8 mouse cellular contexts compared by ENCODE assay signal in the genomic region with DNA sequence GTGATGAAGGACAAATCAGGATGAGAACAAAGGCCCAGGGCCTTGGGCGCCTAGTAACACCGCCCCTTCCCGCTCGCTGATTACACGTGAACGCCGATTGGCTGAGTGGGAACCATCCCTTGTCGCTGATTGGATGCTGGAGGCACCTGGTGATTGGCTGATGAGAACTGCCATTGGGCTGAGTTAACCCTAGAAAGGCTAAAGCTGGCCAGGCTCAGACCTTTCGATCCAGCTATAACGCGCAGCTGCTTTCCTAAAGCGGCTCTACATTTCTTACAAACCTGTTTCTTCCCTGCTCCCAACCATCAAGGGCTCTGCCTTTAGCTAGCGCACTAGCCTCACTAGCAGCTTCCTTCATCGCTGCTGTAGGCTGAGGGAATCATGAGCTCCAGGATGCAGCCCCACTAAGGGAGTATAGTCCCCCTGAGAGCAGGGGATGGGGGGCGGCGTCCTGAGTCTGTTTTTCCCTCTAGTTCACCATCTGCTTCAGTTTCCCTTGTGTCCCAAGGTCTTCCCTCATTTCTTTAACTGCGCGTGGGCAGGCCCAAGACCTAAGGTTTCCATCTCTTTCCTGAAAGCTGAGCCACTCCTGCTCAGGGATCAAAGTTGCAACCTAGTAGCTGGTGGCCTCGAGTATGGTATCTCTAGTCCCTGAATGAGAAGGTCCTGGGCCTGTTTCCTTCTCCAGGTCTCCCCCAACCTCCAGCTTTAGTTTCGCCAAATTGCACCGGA. TPM values are rescaled to one million over a fixed set of nuclear protein-coding genes. Genes with fewer than 3 reads are reported as not detected.
DNase-seq lines count a peak whose midpoint lies in the region; ATAC-seq and TF ChIP-seq lines count a peak whose summit lies in the region.

No protein-coding gene starts in this region.

- H3K4me1 ChIP-seq in bone marrow macrophage, adult 2 months (ENCODE audit: control insufficient read depth, insufficient read depth, low read length), result peaks cover 7% of the 10 kb centered on the region
- H3K4me1 ChIP-seq in embryonic fibroblast, embryonic 13.5 days (ENCODE audit: control insufficient read depth, insufficient read depth, low read length), result no peaks in the 10 kb centered on the region
- H3K4me1 ChIP-seq in kidney, embryonic 14.5 days (ENCODE audit: control insufficient read depth, insufficient read depth, low read length), result peaks cover 13% of the 10 kb centered on the region
- peaks cover 26% of the 10 kb centered on the region for H3K4me1 ChIP-seq in limb, embryonic 15.5 days

- 0 out of 2 replicates have a peak, but pooled peaks have one; percentile 14 for TF ChIP-seq CTCF in bone marrow macrophage, adult 2 months (IDR thresholded peaks at IDR 0.05; ENCODE audit: low read depth, low read length)
- no peak for TF ChIP-seq CTCF in embryonic fibroblast, embryonic 13.5 days (IDR thresholded peaks at IDR 0.05; ENCODE audit: borderline replicate concordance, insufficient read depth, low read length)

- under 1% methylated on average over 21 of the region's 21 CpGs for WGBS in kidney, embryonic 14.5 days
- under 1% methylated on average over 21 of the region's 21 CpGs for WGBS in limb, embryonic 15.5 days

- H3K36me3 ChIP-seq in kidney, embryonic 14.5 days (ENCODE audit: control insufficient read depth, insufficient read depth, low read length), result peaks cover 25% of the 10 kb centered on the region; the same call in 1 of the 2 replicates
- peaks cover 19% of the 10 kb centered on the region for H3K36me3 ChIP-seq in limb, embryonic 15.5 days

- H3K27ac ChIP-seq in bone marrow macrophage, adult 2 months (ENCODE audit: insufficient read depth, low read depth, low read length), result peak overlapping the region; percentile 63
- peak overlapping the region; percentile 78 for H3K27ac ChIP-seq in embryonic fibroblast, embryonic 13.5 days (ENCODE audit: insufficient read depth, low read length)
- peak overlapping the region; percentile 93 for H3K27ac ChIP-seq in kidney, embryonic 14.5 days (ENCODE audit: low read depth, low read length)
- H3K27ac ChIP-seq in limb, embryonic 15.5 days, result peak overlapping the region; percentile 92

- ATAC-seq in kidney, embryonic 14.5 days (ENCODE audit: low FRiP score, low TSS enrichment), result peak; percentile 93
- ATAC-seq in limb, embryonic 15.5 days (ENCODE audit: insufficient number of reproducible peaks, low FRiP score, low TSS enrichment, low read depth), result peak; percentile 90

- DNase-seq in A20 (ENCODE audit: low read depth, low spot score), result peak; percentile 97
- DNase-seq in heart, adult 9 months (ENCODE audit: low spot score in 2 of 2), result peak; percentile 94 to 97
- DNase-seq in monocyte, adult 2 months (ENCODE audit: low read depth in 1 of 2, low spot score in 2 of 2), result peak; percentile 70 to 79
- peak; percentile 92 for DNase-seq in spleen, postnatal 36 days (ENCODE audit: low spot score in 2 of 2)

- no peaks in the 10 kb centered on the region for H3K27me3 ChIP-seq in kidney, embryonic 14.5 days (ENCODE audit: control insufficient read depth, insufficient read depth, low read length)
- no peaks in the 10 kb centered on the region for H3K27me3 ChIP-seq in limb, embryonic 15.5 days

- peak overlapping the region; percentile 80 for H3K9ac ChIP-seq in kidney, embryonic 14.5 days (ENCODE audit: low read depth, low read length)
- peak overlapping the region; percentile 51; the same call in 1 of the 2 replicates for H3K9ac ChIP-seq in limb, embryonic 15.5 days

- H3K4me3 ChIP-seq in bone marrow macrophage, adult 2 months (ENCODE audit: insufficient read depth, low read length), result peak overlapping the region; percentile 76
- peak overlapping the region; percentile 51 for H3K4me3 ChIP-seq in embryonic fibroblast, embryonic 13.5 days (ENCODE audit: insufficient read depth, low read length)
- H3K4me3 ChIP-seq in kidney, embryonic 14.5 days (ENCODE audit: low read length), result peak overlapping the region; percentile 75
- H3K4me3 ChIP-seq in limb, embryonic 15.5 days, result peak overlapping the region; percentile 91

- TF ChIP-seq POLR2A in bone marrow macrophage, adult 2 months (IDR thresholded peaks at IDR 0.05; ENCODE audit: borderline replicate concordance, low read depth, low read length), result no peak
- peak; percentile 72; the same call in 1 of the 2 replicates for TF ChIP-seq POLR2A in embryonic fibroblast, embryonic 13.5 days (IDR thresholded peaks at IDR 0.05; ENCODE audit: low read depth, low read length)

- H3K4me2 ChIP-seq in kidney, embryonic 14.5 days (replicated peaks; ENCODE audit: low read depth, low read length), result peak overlapping the region; percentile 97
- peak overlapping the region; percentile 98 for H3K4me2 ChIP-seq in limb, embryonic 15.5 days

- H3K9me3 ChIP-seq in kidney, embryonic 14.5 days (ENCODE audit: control insufficient read depth, low read length), result no peaks in the 10 kb centered on the region
- H3K9me3 ChIP-seq in limb, embryonic 15.5 days, result no peaks in the 10 kb centered on the region

RNA-seq across cellular contexts. Expression of a gene that starts 3.0 kb away (rescaled TPM):
- polyA plus RNA-seq in bone marrow macrophage, adult 2 months (2012; ENCODE audit: insufficient read depth, insufficient read length, missing spikeins), result 41.5 and 52.8 TPM in 2 replicates
- polyA plus RNA-seq in embryonic fibroblast, embryonic 13.5 days (2011; ENCODE audit: insufficient read length, low read depth, missing spikeins), result 45.3 and 51.1 TPM in 2 replicates
- polyA plus RNA-seq in kidney, embryonic 14.5 days (2014; fragmentation: Nextera tagmentation; extraction: Ambion mirVana), result 110 and 112 TPM in 2 replicates
- 71.2 and 82.9 TPM in 2 replicates for polyA plus RNA-seq in limb, embryonic 15.5 days (2015; fragmentation: Nextera tagmentation; extraction: Ambion mirVana)

RNA-seq across cellular contexts. Expression of a gene that starts 3.1 kb away (rescaled TPM):
- 0.98 and 1.5 TPM in 2 replicates for polyA plus RNA-seq in bone marrow macrophage, adult 2 months (2012; ENCODE audit: insufficient read depth, insufficient read length, missing spikeins)
- polyA plus RNA-seq in embryonic fibroblast, embryonic 13.5 days (2011; ENCODE audit: insufficient read length, low read depth, missing spikeins), result 0.35 and 0.58 TPM in 2 replicates
- 13.7 and 14.6 TPM in 2 replicates for polyA plus RNA-seq in kidney, embryonic 14.5 days (2014; fragmentation: Nextera tagmentation; extraction: Ambion mirVana)
- polyA plus RNA-seq in limb, embryonic 15.5 days (2015; fragmentation: Nextera tagmentation; extraction: Ambion mirVana), result 26.0 and 28.2 TPM in 2 replicates

RNA-seq across cellular contexts. Expression of a gene that starts 22.2 kb away (rescaled TPM):
- not detected in 2 replicates for polyA plus RNA-seq in bone marrow macrophage, adult 2 months (2012; ENCODE audit: insufficient read depth, insufficient read length, missing spikeins)
- polyA plus RNA-seq in embryonic fibroblast, embryonic 13.5 days (2011; ENCODE audit: insufficient read length, low read depth, missing spikeins), result 5.9 and 9.5 TPM in 2 replicates
- polyA plus RNA-seq in kidney, embryonic 14.5 days (2014; fragmentation: Nextera tagmentation; extraction: Ambion mirVana), result 20.7 and 25.7 TPM in 2 replicates
- 12.6 and 18.3 TPM in 2 replicates for polyA plus RNA-seq in limb, embryonic 15.5 days (2015; fragmentation: Nextera tagmentation; extraction: Ambion mirVana)

RNA-seq across cellular contexts. Expression of a gene that starts 27.9 kb away (rescaled TPM):
- polyA plus RNA-seq in bone marrow macrophage, adult 2 months (2012; ENCODE audit: insufficient read depth, insufficient read length, missing spikeins), result 98.2 and 99.0 TPM in 2 replicates
- polyA plus RNA-seq in embryonic fibroblast, embryonic 13.5 days (2011; ENCODE audit: insufficient read length, low read depth, missing spikeins), result 89.5 and 105 TPM in 2 replicates
- 145 and 155 TPM in 2 replicates for polyA plus RNA-seq in kidney, embryonic 14.5 days (2014; fragmentation: Nextera tagmentation; extraction: Ambion mirVana)
- 210 and 217 TPM in 2 replicates for polyA plus RNA-seq in limb, embryonic 15.5 days (2015; fragmentation: Nextera tagmentation; extraction: Ambion mirVana)

RNA-seq across cellular contexts. Expression of a gene that starts 31.7 kb away (rescaled TPM):
- 11.5 and 14.1 TPM in 2 replicates for polyA plus RNA-seq in bone marrow macrophage, adult 2 months (2012; ENCODE audit: insufficient read depth, insufficient read length, missing spikeins)
- polyA plus RNA-seq in embryonic fibroblast, embryonic 13.5 days (2011; ENCODE audit: insufficient read length, low read depth, missing spikeins), result 13.3 and 13.9 TPM in 2 replicates
- 14.1 and 25.4 TPM in 2 replicates for polyA plus RNA-seq in kidney, embryonic 14.5 days (2014; fragmentation: Nextera tagmentation; extraction: Ambion mirVana)
- 19.1 and 21.4 TPM in 2 replicates for polyA plus RNA-seq in limb, embryonic 15.5 days (2015; fragmentation: Nextera tagmentation; extraction: Ambion mirVana)

Comparison
In these comparisons a context has a peak if more than half of its experiments do, and no peak if none do; other contexts are left out.
1. Peak in every context shown above with its lines: DNase-seq, ATAC-seq, H3K4me3 ChIP-seq and H3K27ac ChIP-seq.